Mouse (Mus musculus) erythroblast, embryonic 14.5 days (primary cell): ENCODE measurements around the gene Fkbp11.

Experiments
- GATA1 ChIP-seq: IDR thresholded peaks from 2 replicates; pipeline ENCODE4 v1.6.1; 2012; ENCODE audit warnings: low read length, inconsistent platforms, mixed read lengths
- TAL1 ChIP-seq: IDR thresholded peaks from 3 replicates; pipeline ENCODE4 v1.6.1; 2012; ENCODE audit warnings: low read length, inconsistent platforms, mixed read lengths

DNA sequence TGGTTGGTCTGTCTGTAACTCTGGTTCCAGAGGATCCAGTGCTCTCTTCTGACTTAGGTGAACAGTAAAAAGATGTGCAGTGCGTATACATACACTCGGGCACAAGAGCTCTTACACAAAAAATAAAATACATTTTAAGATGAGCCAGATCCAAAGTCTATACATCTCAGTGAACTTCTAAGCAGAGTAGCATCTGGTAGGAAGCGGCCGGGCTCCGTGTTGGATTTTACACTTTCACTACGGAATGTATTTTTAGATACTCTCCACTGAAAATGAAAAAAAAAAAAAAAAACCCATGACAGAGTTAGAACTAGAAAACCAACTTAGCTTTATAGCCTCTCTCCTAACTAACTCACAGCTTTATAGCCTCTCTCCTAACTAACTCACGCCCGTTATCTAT is 47.3 kb downstream of the Fkbp11 start:
- no peak for TF ChIP-seq GATA1
- no peak for TF ChIP-seq TAL1
